Mouse (Mus musculus) stomach, postnatal 0 days (tissue): ENCODE data around the gene Tbx15. TPM values are rescaled to one million over a fixed set of nuclear protein-coding genes. Genes with fewer than 3 reads are reported as not detected.

ENCODE experiments used
- ATAC-seq: fragments of 200-750 bp; cut with Nextera tagmentation; 2 replicates; pipeline ENCODE4 v1.8.0; 2017; ENCODE audit not compliant: low FRiP score, low TSS enrichment
- DNase-seq: peaks from one replicate; pipeline ENCODE4 v3.0.0-alpha.2; 2016; ENCODE audit warnings: low spot score
- H3K27ac ChIP-seq: fragments of 300-500 bp; sonication (generic); replicated peaks from 2 replicates; pipeline ENCODE4 v1.5.1; 2014; ENCODE audit warnings: mild to moderate bottlenecking, control low read depth
- H3K27me3 ChIP-seq: fragments of 300-500 bp; sonication (generic); 2 replicates; pipeline ENCODE4 v1.6.1; 2014; ENCODE audit warnings: low read length; ENCODE audit not compliant: control insufficient read depth, insufficient read depth
- H3K36me3 ChIP-seq: fragments of 300-500 bp; sonication (generic); 2 replicates; pipeline ENCODE4 v1.6.1; 2014; ENCODE audit warnings: low read length, mixed read lengths; ENCODE audit not compliant: control insufficient read depth, insufficient read depth
- H3K4me1 ChIP-seq: fragments of 300-500 bp; sonication (generic); replicated peaks from 2 replicates; pipeline ENCODE4 v1.6.1; 2014; ENCODE audit warnings: antibody characterized with exemption; ENCODE audit not compliant: control insufficient read depth, insufficient read depth
- H3K4me2 ChIP-seq: fragments of 300-500 bp; sonication (generic); replicated peaks from 2 replicates; pipeline ENCODE4 v1.6.1; 2014; ENCODE audit warnings: low read depth, mild to moderate bottlenecking, control low read depth, moderate library complexity
- H3K4me3 ChIP-seq: fragments of 300-500 bp; sonication (generic); 2 replicates; pipeline ENCODE4 v1.5.1; 2014; ENCODE audit warnings: low read depth, low read length, control low read depth
- H3K9ac ChIP-seq: fragments of 300-500 bp; sonication (generic); 2 replicates; pipeline ENCODE4 v1.6.1; 2014; ENCODE audit warnings: mild to moderate bottlenecking, low read length, control low read depth, mixed read lengths
- H3K9me3 ChIP-seq: fragments of 300-500 bp; sonication (generic); 2 replicates; pipeline ENCODE4 v1.6.1; 2016; ENCODE audit warnings: low read length; ENCODE audit not compliant: control insufficient read depth
- CTCF ChIP-seq: IDR thresholded peaks from 2 replicates; pipeline ENCODE4 v1.5.1; 2016; ENCODE audit warnings: antibody characterized with exemption, low read depth, mild to moderate bottlenecking, moderate library complexity
- EP300 ChIP-seq: optimal IDR thresholded peaks from 2 replicates; pipeline ENCODE3; 2016; ENCODE audit warnings: antibody characterized with exemption
- WGBS: fragments of 180-500 bp; shearing (Covaris S2); extraction: QIAGEN DNeasy Blood & Tissue Kit; methylation state at CpG from one replicate; pipeline ENCODE4 v1.1.7; 2014; 5-methylcytosine and 5-hydroxymethylcytosine counted together
- polyA plus RNA-seq: library from polyadenylated mRNA; unstranded; fragments of >200 nt; fragmentation: Nextera tagmentation; extraction: Ambion mirVana; gene quantifications from 2 replicates; pipeline ENCODE4 v1.2.1, GENCODE M21; 2015

Tbx15 gene
- polyA plus RNA-seq, 1 experiment from 2014 or later = not detected

GRCm38 (mm10) chr3:99239301-99240045, 708 bp upstream of the Tbx15 start:
- WGBS = 4% methylated on average over 20 of the region's 20 CpGs

GRCm38 (mm10) chr3:99240811-99241738, 894 bp downstream of the Tbx15 start:
- TF ChIP-seq EP300 (no peak), CTCF (no peak)
- peak overlapping the region; percentile 18 for H3K4me3 ChIP-seq
- H3K9me3 ChIP-seq = no peaks in the 10 kb centered on the region
- peaks cover 23% of the 10 kb centered on the region for H3K27me3 ChIP-seq
- H3K27ac ChIP-seq = no peak overlapping the region
- peak overlapping the region; percentile 32 for H3K4me2 ChIP-seq
- WGBS = under 1% methylated on average over 50 of the region's 50 CpGs
- H3K4me1 ChIP-seq = no peaks in the 10 kb centered on the region
- no peak overlapping the region for H3K9ac ChIP-seq
- DNase-seq (no peak), ATAC-seq (no peak)
- no peaks in the 10 kb centered on the region for H3K36me3 ChIP-seq

More at GRCm38 (mm10) chr3:99239301-99240045, 708 bp upstream of the Tbx15 start:
- no peaks in the 10 kb centered on the region for H3K36me3 ChIP-seq
- H3K9me3 ChIP-seq = no peaks in the 10 kb centered on the region
- peaks cover 28% of the 10 kb centered on the region for H3K27me3 ChIP-seq
- no peak for ATAC-seq
- H3K27ac ChIP-seq = no peak overlapping the region
- TF ChIP-seq CTCF (no peak), EP300 (no peak)
- no peak overlapping the region for H3K9ac ChIP-seq
- no peak for DNase-seq
- H3K4me2 ChIP-seq = no peak overlapping the region
- H3K4me3 ChIP-seq = no peak overlapping the region
- H3K4me1 ChIP-seq = no peaks in the 10 kb centered on the region

DNA sequence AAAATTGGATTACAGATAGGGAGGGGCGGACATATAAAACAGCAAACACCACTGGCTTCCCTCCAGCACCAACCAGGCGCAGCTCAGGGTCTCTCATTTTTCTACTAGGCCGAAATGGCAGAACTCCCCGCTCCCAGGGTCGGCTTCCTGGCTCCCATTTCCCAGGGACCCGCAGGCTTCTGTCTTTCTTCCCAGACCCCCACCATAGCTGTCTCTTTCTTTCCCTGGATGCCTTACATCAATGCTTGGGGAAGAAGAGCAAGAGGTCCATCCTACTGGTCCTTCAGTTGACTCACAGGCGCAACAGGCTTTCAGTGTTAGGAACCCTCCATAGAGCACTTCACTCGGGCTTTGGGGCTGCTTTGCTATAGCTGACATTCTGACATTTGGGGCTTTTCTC, 2.3 kb downstream of the Tbx15 start:
- Histone ChIP-seq H3K36me3 (no peaks in the 10 kb centered on the region), H3K4me3 (no peak overlapping the region), H3K27ac (no peak overlapping the region), H3K9ac (no peak overlapping the region), H3K27me3 (peaks cover 17% of the 10 kb centered on the region), H3K4me2 (no peak overlapping the region), H3K4me1 (no peaks in the 10 kb centered on the region), H3K9me3 (no peaks in the 10 kb centered on the region)
- DNase-seq (no peak), ATAC-seq (no peak)
- WGBS = 6% methylated on average over 8 of the region's 8 CpGs
- no peak for TF ChIP-seq CTCF
- TF ChIP-seq EP300 = no peak

DNA sequence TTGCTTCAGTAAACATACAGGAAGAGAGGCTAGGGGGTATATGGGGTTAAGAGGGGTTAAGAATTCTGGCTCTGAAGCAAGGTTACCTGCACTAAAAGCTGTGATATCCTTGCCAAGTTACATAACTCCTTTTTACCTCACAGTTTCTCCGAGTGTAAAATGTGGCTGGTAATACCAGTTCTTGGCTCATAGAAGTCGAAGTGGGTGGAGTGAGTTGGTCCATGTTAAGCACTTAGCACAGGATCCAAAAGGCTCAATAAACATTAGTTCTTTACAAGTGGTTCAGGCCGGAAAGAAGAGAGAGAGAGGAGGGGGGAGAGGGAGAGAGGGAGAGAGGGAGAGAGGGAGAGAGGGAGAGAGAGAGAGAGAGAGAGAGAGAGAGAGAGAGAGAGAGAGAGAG, 5.2 kb downstream of the Tbx15 start:
- ATAC-seq (no peak), DNase-seq (no peak)
- peaks cover 19% of the 10 kb centered on the region for H3K27me3 ChIP-seq
- TF ChIP-seq EP300 (no peak), CTCF (no peak)
- H3K4me1 ChIP-seq = no peaks in the 10 kb centered on the region
- H3K4me2 ChIP-seq = no peak overlapping the region
- WGBS = 9% methylated on average over 3 of the region's 3 CpGs
- no peak overlapping the region for H3K27ac ChIP-seq
- no peaks in the 10 kb centered on the region for H3K9me3 ChIP-seq
- no peaks in the 10 kb centered on the region for H3K36me3 ChIP-seq
- H3K4me3 ChIP-seq = no peak overlapping the region
- H3K9ac ChIP-seq = no peak overlapping the region

DNA sequence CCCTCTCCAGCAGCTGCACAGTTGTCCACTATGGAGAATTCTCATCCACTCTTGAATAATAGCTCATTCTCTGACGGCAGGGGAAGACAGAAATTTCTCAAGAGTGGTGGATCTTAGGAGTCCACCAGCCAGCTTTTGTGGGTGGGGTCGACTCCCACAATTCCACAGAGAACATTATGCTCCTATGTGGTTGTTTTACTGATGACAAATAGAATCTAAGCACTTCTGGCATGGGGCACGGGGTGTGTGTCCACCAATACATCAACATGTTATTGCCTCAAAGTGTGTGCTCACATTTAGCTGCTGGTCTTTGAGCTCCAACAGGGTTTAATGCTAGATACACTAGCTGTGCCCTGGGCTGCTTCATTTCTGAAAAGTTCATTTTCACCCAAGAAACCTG, 6.4 kb downstream of the Tbx15 start:
- Histone ChIP-seq H3K36me3 (no peaks in the 10 kb centered on the region), H3K9me3 (no peaks in the 10 kb centered on the region), H3K9ac (no peak overlapping the region), H3K27ac (no peak overlapping the region), H3K4me3 (no peak overlapping the region), H3K4me1 (no peaks in the 10 kb centered on the region), H3K4me2 (no peak overlapping the region), H3K27me3 (peaks cover 21% of the 10 kb centered on the region)
- 40% methylated on average over 3 of the region's 3 CpGs for WGBS
- ATAC-seq (no peak), DNase-seq (no peak)
- TF ChIP-seq CTCF (no peak), EP300 (no peak)

DNA sequence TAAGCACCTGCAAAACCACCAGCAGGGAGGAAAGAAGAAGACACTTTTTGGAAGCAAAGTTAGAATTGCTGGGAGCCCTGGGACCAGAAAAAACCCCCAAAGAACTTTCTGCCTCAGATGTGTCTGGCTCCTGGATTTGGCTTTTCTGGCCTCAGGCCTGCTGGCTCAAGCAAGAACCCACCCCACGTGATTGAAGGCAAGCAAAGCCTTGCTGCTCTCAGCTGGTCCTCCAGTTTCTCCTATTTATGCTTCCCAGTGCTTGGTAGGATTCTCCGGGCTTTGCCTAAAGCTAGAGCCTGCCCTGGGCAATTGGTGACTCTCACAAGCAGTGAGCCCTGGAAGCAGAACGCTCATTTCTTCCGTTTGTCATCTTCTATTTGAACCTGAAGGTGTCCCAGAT, 7.4 kb downstream of the Tbx15 start:
- H3K4me2 ChIP-seq = no peak overlapping the region
- no peak overlapping the region for H3K27ac ChIP-seq
- H3K4me1 ChIP-seq = no peaks in the 10 kb centered on the region
- 12% methylated on average over 4 of the region's 4 CpGs for WGBS
- DNase-seq (no peak), ATAC-seq (no peak)
- peaks cover 21% of the 10 kb centered on the region for H3K27me3 ChIP-seq
- no peak overlapping the region for H3K9ac ChIP-seq
- no peak for TF ChIP-seq EP300
- no peak for TF ChIP-seq CTCF
- H3K9me3 ChIP-seq = no peaks in the 10 kb centered on the region
- no peak overlapping the region for H3K4me3 ChIP-seq
- no peaks in the 10 kb centered on the region for H3K36me3 ChIP-seq
